Mouse (Mus musculus): ENCODE results near the gene Gphn. TPM values are rescaled to one million over a fixed set of nuclear protein-coding genes. Genes with fewer than 3 reads are reported as not detected.
A peak's percentile ranks its signal among the peaks of the same experiment; 100 is the strongest.

Gphn gene
- polyA plus RNA-seq (2012), result 0.23 and 0.48 TPM in 2 replicates

DNA sequence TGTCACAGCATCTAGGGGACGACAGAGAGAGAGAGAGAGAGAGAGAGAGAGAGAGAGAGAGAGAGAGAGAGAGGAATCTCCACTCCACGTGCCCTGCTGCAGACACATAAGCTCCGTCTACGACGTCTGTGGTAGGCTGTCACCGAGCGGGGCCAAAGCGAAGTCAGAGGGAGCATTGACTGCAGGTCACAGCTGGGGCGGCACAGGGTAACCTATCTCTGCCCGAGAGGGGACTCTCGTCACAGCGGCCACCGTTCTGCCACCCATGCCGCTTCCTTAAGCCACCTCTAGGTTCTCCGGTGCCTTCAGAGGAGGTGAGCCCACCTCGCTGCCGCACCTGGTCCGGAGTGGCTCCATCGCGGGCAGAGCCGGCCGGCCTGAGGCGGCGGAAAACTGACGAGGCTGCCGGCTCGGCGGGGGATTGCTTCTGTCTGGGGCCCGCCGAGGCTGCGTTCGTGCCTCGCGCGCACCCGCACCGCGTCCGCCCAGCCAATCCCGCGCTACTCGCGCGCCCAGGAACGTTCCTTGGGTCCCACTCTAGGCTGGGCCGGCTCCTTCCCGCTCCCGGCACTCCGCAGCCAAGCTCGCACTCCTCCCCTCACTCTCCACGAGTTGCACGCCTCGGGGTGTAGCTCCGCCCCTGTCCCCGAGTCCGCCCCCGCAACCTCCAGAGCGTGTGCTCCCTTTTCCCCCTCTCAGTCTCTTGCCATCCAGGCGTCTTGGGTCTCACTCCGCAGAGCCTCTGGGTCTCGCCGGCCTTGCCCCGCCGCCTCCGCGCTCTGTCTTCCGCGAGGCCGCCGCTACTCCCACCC lies at the start of gene Gphn:
Gene Gphn (plus strand): TSS at position 673 of the 812 bp plus-strand sequence.
- Histone ChIP-seq H3K36me3 (ENCODE audit: control insufficient read depth) (no peaks in the 10 kb centered on the region), H3K4me3 (replicated peaks) (peak within 1 kb of the TSS; percentile 87), H3K9me3 (ENCODE audit: control insufficient read depth, low read length) (no peaks in the 10 kb centered on the region), H3K27me3 (ENCODE audit: control insufficient read depth) (peaks cover 6% of the 10 kb centered on the region), H3K4me1 (ENCODE audit: control insufficient read depth) (peaks cover 32% of the 10 kb centered on the region)
- TF ChIP-seq TAL1 (IDR thresholded peaks at IDR 0.05; ENCODE audit: low read length) (no peak), GATA1 (IDR thresholded peaks at IDR 0.05; ENCODE audit: low read length) (no peak)

DNA sequence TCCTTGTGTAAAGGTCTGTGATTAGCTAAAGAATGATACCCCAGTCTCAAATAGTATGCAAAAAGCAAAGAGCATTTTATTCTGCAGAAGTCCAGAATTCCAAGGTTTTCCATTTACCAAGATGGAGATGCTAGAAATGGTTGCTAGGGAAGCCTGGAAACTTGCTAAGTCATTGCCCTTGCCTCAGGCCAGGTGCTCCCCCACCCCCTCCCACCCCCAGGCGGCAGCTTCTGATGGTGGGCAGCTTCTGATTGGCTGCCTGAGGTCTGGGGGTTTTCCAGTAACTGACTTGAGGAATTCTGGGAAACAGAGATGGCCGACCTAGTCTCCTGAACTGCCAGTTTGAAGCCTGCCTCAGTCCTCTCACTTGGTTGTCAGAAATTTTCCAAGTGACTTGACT lies 44.7 kb upstream of the Gphn start:
- H3K4me1 ChIP-seq (ENCODE audit: control insufficient read depth), result no peaks in the 10 kb centered on the region
- H3K27me3 ChIP-seq (ENCODE audit: control insufficient read depth), result no peaks in the 10 kb centered on the region
- no peaks in the 10 kb centered on the region for H3K9me3 ChIP-seq (ENCODE audit: control insufficient read depth, low read length)
- TF ChIP-seq TAL1 (IDR thresholded peaks at IDR 0.05; ENCODE audit: low read length), result no peak
- no peak for TF ChIP-seq GATA1 (IDR thresholded peaks at IDR 0.05; ENCODE audit: low read length)
- no peak overlapping the region for H3K4me3 ChIP-seq (replicated peaks)
- H3K36me3 ChIP-seq (ENCODE audit: control insufficient read depth), result no peaks in the 10 kb centered on the region

DNA sequence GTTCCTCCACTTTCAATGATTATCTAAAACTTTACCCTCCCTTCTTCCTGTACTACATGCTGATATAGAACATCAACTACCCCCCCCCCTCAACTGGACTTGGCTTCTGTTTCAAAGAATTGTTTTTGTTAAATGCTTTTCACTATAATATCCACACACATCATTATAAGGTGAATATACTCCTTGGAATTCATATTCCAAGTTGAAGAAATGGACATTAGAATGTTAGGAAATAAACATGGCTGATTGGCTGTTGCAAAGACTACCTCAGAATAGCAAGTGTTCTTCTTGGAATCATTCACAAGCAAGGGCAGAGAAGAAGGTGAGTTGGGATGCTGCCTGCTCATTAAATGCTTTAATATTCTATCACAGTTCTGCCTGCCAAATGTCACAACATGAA lies 32.2 kb upstream of the Gphn start, which contains the start of gene Gm6657:
Gene Gm6657 (plus strand): TSS at position 301 of the 400 bp plus-strand sequence.
- Histone ChIP-seq H3K4me1 (ENCODE audit: control insufficient read depth) (peaks cover 2% of the 10 kb centered on the region), H3K27me3 (ENCODE audit: control insufficient read depth) (no peaks in the 10 kb centered on the region), H3K4me3 (replicated peaks) (no peak within 1 kb of the TSS), H3K9me3 (ENCODE audit: control insufficient read depth, low read length) (no peaks in the 10 kb centered on the region), H3K36me3 (ENCODE audit: control insufficient read depth) (no peaks in the 10 kb centered on the region)
- TF ChIP-seq TAL1 (IDR thresholded peaks at IDR 0.05; ENCODE audit: low read length) (no peak), GATA1 (IDR thresholded peaks at IDR 0.05; ENCODE audit: low read length) (no peak)

DNA sequence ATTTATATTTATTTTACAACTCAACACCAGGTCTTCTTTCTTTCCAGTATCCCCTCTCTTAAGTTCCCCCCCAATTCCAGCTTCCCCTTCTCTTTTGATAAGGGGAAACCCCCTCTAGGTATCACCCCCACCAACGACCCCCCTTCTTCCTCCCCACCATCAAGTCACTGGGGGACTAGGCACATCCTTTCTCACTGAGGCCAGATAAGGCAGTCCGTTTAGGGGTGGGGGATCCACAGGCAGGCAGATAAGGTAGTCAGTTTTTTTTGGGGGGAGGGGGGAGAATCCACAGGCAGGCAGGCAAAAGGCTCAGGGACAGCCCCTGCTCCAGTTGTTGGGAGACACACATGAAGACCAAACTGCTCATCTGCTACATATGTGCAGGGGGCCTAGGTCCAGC lies 30.8 kb upstream of the Gphn start:
- no peaks in the 10 kb centered on the region for H3K9me3 ChIP-seq (ENCODE audit: control insufficient read depth, low read length)
- H3K4me1 ChIP-seq (ENCODE audit: control insufficient read depth), result peaks cover 2% of the 10 kb centered on the region
- TF ChIP-seq GATA1 (IDR thresholded peaks at IDR 0.05; ENCODE audit: low read length), result no peak
- no peak for TF ChIP-seq TAL1 (IDR thresholded peaks at IDR 0.05; ENCODE audit: low read length)
- H3K36me3 ChIP-seq (ENCODE audit: control insufficient read depth), result no peaks in the 10 kb centered on the region
- H3K27me3 ChIP-seq (ENCODE audit: control insufficient read depth), result no peaks in the 10 kb centered on the region
- no peak overlapping the region for H3K4me3 ChIP-seq (replicated peaks)

DNA sequence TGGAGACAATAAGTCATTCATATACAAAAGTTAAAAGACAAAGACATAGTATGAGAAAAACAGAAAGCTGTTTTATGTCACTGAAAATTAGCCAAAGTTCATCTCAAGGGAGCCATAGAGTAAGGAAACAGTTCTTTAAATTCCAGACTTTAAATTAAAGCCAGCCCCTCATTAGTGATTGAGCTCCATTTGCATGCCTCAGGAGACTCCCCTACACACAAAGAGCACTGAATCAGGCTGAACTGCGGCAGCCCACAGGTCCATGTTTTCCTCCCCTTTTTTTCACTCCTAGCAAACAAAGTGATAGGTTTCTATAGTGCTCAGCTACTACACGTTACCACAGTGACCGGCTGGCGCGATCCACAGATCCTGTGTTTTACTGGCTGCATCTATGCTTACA lies 22.5 kb upstream of the Gphn start:
- Histone ChIP-seq H3K36me3 (ENCODE audit: control insufficient read depth) (no peaks in the 10 kb centered on the region), H3K4me1 (ENCODE audit: control insufficient read depth) (no peaks in the 10 kb centered on the region), H3K4me3 (replicated peaks) (no peak overlapping the region), H3K9me3 (ENCODE audit: control insufficient read depth, low read length) (no peaks in the 10 kb centered on the region), H3K27me3 (ENCODE audit: control insufficient read depth) (no peaks in the 10 kb centered on the region)
- TF ChIP-seq TAL1 (IDR thresholded peaks at IDR 0.05; ENCODE audit: low read length) (no peak), GATA1 (IDR thresholded peaks at IDR 0.05; ENCODE audit: low read length) (no peak)

DNA sequence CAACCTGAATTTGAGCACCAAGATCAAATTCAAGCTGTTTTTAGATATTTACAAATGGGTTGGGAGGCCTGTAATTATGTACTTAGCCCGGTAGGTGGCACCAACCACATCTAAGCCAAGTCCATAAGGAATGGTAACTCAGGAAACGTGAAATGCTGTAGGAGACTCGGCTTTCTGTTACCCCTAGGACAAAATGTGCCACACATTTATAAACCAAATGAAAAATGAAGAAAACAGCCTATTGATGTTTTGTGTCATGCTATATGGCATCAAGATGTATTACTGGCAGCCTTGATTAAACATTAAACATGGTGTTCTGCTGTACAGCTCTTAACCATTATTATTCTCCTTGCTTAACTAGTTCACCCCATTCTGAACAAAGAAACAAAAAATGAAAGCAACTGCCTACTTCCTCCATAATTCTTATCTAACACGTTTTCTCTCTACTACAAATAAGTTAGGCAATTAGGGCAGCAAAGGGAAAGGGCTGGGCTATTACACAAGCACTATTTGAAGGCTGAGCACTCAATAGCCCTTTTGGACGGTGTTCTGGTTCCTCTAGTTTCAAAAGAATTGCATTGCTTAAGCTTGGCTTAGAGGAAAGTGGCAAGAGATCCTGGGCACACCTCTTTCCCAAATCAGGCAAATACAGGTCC lies 20.1 kb upstream of the Gphn start:
- no peaks in the 10 kb centered on the region for H3K4me1 ChIP-seq (ENCODE audit: control insufficient read depth)
- no peak overlapping the region for H3K4me3 ChIP-seq (replicated peaks)
- H3K27me3 ChIP-seq (ENCODE audit: control insufficient read depth), result no peaks in the 10 kb centered on the region
- no peaks in the 10 kb centered on the region for H3K9me3 ChIP-seq (ENCODE audit: control insufficient read depth, low read length)
- H3K36me3 ChIP-seq (ENCODE audit: control insufficient read depth), result no peaks in the 10 kb centered on the region
- TF ChIP-seq GATA1 (IDR thresholded peaks at IDR 0.05; ENCODE audit: low read length) (no peak), TAL1 (IDR thresholded peaks at IDR 0.05; ENCODE audit: low read length) (no peak)

DNA sequence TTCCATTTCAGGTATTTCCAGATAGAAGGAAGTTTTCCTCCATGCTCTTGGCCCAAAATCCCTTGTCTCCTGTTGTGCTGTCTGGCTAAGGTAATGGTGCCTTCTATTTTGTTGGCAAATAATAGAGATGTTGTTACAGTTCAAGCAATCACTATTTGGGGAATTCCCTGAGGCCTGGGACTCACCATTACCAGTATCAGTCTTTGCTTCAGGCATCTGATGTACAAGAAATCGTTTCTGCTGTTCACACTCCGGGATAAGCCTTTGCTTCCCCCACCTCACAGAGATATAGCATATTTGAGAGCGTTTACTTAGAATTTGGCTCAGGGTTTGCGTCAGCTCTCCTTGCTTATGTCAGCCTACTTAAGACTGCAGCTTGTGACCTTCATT lies 19.6 kb upstream of the Gphn start:
- TF ChIP-seq TAL1 (IDR thresholded peaks at IDR 0.05; ENCODE audit: low read length) (no peak), GATA1 (IDR thresholded peaks at IDR 0.05; ENCODE audit: low read length) (no peak)
- Histone ChIP-seq H3K9me3 (ENCODE audit: control insufficient read depth, low read length) (no peaks in the 10 kb centered on the region), H3K4me3 (replicated peaks) (no peak overlapping the region), H3K36me3 (ENCODE audit: control insufficient read depth) (no peaks in the 10 kb centered on the region), H3K4me1 (ENCODE audit: control insufficient read depth) (no peaks in the 10 kb centered on the region), H3K27me3 (ENCODE audit: control insufficient read depth) (no peaks in the 10 kb centered on the region)

DNA sequence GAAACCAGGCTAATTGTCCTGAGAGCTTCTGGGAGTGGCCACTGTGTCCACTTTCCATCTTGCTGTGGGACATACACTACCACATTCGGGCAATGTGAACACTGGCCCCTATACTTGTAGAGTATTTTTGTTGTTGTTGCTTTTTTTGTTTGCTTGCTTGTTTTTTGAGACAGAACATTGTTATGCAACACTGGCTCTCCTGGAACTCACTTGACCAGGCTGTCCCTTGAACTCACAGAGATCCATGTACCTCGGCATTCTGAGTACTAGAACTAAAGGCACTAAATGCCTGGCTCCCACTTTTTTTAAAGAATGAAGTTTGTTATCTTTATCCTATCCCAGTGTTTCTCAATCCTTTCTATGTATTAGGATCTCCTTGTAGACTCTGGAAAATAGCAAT lies 16.3 kb upstream of the Gphn start:
- Histone ChIP-seq H3K4me1 (ENCODE audit: control insufficient read depth) (no peaks in the 10 kb centered on the region), H3K27me3 (ENCODE audit: control insufficient read depth) (no peaks in the 10 kb centered on the region), H3K4me3 (replicated peaks) (no peak overlapping the region), H3K9me3 (ENCODE audit: control insufficient read depth, low read length) (no peaks in the 10 kb centered on the region), H3K36me3 (ENCODE audit: control insufficient read depth) (no peaks in the 10 kb centered on the region)
- no peak for TF ChIP-seq TAL1 (IDR thresholded peaks at IDR 0.05; ENCODE audit: low read length)
- no peak for TF ChIP-seq GATA1 (IDR thresholded peaks at IDR 0.05; ENCODE audit: low read length)

DNA sequence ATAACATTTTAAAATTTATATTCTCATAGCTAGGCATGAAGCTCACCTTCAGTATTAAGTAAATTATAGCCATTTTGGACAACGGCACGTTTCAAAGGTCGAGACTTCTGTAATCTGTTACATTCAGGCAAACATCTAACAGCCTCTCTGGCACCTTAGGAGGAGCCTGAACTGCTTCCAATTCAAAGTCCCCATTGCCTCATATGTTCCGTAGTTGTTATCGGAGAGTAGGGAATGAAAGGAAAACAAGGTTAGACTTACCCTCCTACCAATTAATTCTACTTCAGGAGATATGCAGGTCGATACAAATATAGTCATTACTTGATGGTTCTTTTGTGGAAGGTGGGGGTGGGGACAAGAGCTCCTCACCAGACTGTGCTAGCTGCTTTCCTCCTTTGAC lies 10.7 kb upstream of the Gphn start:
- TF ChIP-seq GATA1 (IDR thresholded peaks at IDR 0.05; ENCODE audit: low read length), result no peak
- TF ChIP-seq TAL1 (IDR thresholded peaks at IDR 0.05; ENCODE audit: low read length), result no peak
- H3K27me3 ChIP-seq (ENCODE audit: control insufficient read depth), result no peaks in the 10 kb centered on the region
- H3K4me3 ChIP-seq (replicated peaks), result no peak overlapping the region
- no peaks in the 10 kb centered on the region for H3K4me1 ChIP-seq (ENCODE audit: control insufficient read depth)
- H3K36me3 ChIP-seq (ENCODE audit: control insufficient read depth), result no peaks in the 10 kb centered on the region
- H3K9me3 ChIP-seq (ENCODE audit: control insufficient read depth, low read length), result no peaks in the 10 kb centered on the region
